In genomic region chr14:20246811-20247266, GRCm38 (mm10) we compare ENCODE assay signal across 16 mouse cellular contexts. TPM values are rescaled to one million over a fixed set of nuclear protein-coding genes. Genes with fewer than 3 reads are reported as not detected.
DNase-seq lines count a peak whose midpoint lies in the region.
"Had no signal": no experiment of that assay in that cellular context is flagged by ENCODE, and none has a peak within 500 bp of the region (broad histone marks: within the 10 kb centered on the region; RNA-seq: fewer than 3 reads in every experiment).

No protein-coding gene starts in this region.

- peak; percentile 45 for DNase-seq in urinary bladder, adult 2 months (ENCODE audit: low spot score)
- DNase-seq in urinary bladder, postnatal 10 days (ENCODE audit: low spot score) = no peak
- DNase-seq in adrenal gland, postnatal 36 days = peak; percentile 76 to 83
- DNase-seq in heart, postnatal 10 days = peak; percentile 48 to 49
- DNase-seq in spleen, postnatal 10 days (ENCODE audit: low spot score in 2 of 2) = no peak
- no peak for DNase-seq in left cerebral cortex, adult 11 months (ENCODE audit: low spot score)
- DNase-seq in layer of hippocampus, adult 8-10 months (ENCODE audit: low spot score in 2 of 2) = no peak
- DNase-seq: cerebellum, adult 8-10 months; kidney, postnatal 10 days; lung, postnatal 36 days; thymus, postnatal 25 days had no signal

- intact Hi-C loops in heart, postnatal 10 days (cut with DNase I) = no loop called here

RNA-seq across cellular contexts. Expression of gene Kcnk16, which starts 22.2 kb away (rescaled TPM):
- 0.14 TPM in 1 of 2 replicates, not detected in the other for polyA plus RNA-seq in urinary bladder, adult 2 months (2012; rRNA removed)
- total RNA-seq in adrenal gland, postnatal 36 days (2021) = not detected
- total RNA-seq in heart, postnatal 10 days (2021) = not detected
- total RNA-seq in layer of hippocampus, adult 8-10 months (2022) = not detected
- total RNA-seq: left cerebral cortex, adult 8-10 months; liver, adult 2 months; monocyte, adult 5-6 weeks had no signal
- polyA plus RNA-seq: G1E; hindbrain, embryonic 15.5 days; liver, adult 2 months had no signal

RNA-seq across cellular contexts. Expression of gene Nudt13, which starts 47.7 kb away (rescaled TPM):
- polyA plus RNA-seq in urinary bladder, adult 2 months (2012; rRNA removed) = 39.0 and 48.2 TPM in 2 replicates
- 10 to 100 TPM; 38.7 to 47.9 TPM for total RNA-seq in adrenal gland, postnatal 36 days (2021)
- 10 to 100 TPM; 23.3 to 27.0 TPM for total RNA-seq in heart, postnatal 10 days (2021)
- total RNA-seq in layer of hippocampus, adult 8-10 months (2022) = 10 to 100 TPM; 22.9 to 32.4 (median 28.4) TPM

Comparison
In these comparisons a context has a peak if more than half of its experiments do, and no peak if none do; other contexts are left out.
1. DNase-seq: peak in urinary bladder, adult 2 months (single experiment), adrenal gland, postnatal 36 days (2 of 2) and heart, postnatal 10 days (2 of 2); none in urinary bladder, postnatal 10 days (single experiment), spleen, postnatal 10 days (0 of 2), left cerebral cortex, adult 11 months (single experiment) and layer of hippocampus, adult 8-10 months (0 of 2).